Mouse (Mus musculus): ENCODE results near the gene Nod2. TPM values are rescaled to one million over a fixed set of nuclear protein-coding genes. Genes with fewer than 3 reads are reported as not detected.

The Nod2 gene
- polyA plus RNA-seq (2014; fragmentation: Illumina TruSeq; extraction: RNeasy Lipid Tissue Mini Kit (QIAGEN cat#74804); ENCODE audit: low read depth, low replicate concordance): 0.40 TPM

DNA sequence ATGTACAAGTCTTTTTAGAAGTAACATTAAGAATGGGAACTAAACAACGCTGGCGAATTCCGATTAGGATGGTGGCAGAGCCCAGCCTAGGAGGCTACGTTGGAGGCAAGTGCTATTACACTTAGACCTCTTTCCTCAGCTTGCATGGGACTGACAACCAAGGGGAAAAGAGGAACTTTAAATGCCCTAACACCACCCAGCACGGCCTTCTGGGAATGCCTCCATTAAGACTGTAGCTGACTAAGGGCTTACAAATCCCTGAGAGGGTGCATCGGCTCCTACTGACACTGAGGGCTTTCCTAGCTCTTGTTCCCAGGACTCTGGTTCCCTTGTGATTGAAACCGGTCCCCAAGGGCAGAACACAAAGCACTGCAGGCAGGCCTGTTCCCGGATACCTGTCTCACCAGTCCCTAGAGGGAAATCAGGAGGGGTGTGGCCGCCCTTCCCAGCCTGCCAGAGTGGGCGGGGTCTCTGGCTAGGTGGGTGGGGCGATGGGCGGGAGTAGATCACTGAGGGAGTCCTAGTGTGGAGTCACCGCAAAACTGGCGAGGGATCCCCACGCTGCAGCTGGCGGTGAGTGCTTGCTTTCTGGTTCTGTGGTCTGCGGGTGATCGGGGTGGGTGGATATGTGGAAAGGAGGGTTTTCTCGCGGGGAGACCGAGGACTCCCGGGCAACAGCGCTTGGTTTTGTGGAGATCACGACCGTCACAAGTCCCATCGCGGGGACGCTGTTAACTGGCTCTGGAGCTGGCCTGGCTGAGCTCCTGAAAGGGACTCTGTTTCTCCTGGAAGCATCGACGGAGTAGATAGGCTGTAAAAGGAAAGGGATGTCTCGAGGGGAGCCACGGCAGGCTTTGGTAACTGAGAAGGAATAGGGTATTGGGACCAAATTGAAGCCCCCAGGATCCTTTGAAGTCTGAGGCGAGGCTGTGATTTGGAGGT, at the start of gene Nod2:
Gene Nod2, plus strand, starts transcription at position 479 of the 942 bp plus-strand sequence.

DNA sequence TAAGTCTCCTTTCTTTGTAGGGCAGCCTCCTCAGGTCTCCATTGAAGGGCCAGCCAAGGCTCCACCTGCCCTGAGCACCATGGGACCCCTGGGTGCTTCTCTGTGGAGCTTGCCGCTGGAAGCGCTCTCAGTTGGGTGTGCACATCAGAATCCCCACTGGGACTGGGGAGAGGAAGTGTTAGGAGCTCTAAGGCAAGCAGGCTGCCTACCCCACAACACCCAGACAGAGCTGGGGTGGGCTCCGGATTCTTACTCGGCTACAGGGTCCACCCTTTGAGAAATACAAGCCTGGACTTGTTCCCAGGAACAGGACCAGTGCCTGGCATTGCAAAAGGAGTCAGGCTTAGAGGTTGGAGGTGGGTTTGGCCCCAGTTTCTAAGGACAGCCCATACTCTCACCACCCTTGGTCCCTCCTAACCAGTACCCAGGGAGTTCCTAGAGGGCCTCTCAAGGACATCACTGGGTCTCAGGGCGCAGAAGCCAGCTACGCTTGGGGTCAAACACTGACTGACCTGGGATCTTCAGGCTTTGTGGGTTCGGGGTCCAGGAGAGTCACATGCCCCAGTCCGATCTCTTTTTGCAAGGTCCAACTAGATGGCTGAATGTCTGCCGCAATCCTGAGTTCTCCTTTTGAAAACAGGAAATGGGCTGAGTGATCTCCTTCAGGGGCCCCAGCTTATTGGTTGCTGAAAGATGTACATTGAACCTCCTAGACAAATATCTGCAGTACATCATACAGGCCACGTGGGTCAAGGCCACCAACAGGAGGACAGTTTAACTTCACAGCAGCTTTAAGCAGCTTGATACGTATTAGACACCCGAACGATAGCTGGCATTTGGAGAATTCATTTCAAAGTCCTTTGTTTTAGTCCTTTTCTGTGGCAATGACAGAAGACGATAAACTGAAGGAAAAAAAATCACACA, 11.4 kb upstream of the Nod2 start, which contains the start of gene Snx20:
Gene Snx20, minus strand, starts transcription at position 655 of the 924 bp plus-strand sequence.

DNA sequence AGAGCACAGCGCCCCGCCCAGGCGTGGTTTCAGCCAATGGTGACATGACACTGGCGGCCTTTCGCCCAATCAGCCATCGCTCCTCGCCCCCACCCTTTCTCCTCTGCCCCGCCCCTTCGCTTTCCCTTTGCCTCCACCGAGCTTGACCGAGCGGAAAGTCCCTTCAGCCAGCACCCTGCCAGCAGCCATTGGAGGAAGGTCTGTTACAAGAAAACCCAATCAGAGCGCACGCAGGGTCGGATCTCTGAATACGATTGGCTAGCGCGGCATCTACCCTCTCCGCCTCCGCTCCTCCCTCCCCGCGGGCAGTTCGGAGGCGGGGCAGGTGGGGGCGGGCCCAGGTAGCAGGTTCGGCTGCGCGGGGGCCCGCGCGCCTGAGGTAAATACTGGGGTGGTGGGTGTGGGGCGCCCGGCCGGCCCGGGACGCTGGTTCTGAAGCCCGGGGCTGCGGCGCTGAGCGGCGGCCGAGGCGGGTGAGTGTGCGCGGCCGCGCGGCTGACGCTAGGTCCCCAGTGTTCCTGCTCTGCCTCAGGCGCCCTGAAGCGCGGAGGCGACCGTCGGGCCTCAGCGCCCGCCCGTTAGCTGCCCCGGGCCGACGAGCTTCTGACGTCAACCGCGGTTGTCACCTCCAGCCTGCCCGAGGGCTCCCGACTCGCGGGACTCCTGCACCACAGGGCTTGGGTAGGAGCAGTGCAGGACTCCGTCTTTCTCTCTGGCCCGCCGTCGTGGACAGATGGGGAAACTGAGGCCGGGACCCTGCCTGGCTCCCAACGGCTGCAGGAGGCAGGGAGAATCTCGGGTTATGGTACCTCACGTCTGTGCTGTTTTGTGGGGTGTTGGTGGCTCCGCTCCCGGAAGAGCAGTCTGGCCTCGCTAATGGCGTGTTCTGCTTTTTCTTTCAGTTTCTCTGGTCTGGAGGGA, 49.9 kb downstream of the Nod2 start, which contains the start of gene Cyld:
Gene Cyld, plus strand, starts transcription at position 308 of the 921 bp plus-strand sequence.

Other genes with a start within 250 kb of the Nod2 start
- 0.28 TPM for gene Nkd1, start 126.0 kb upstream of the Nod2 start, polyA plus RNA-seq (2014; fragmentation: Illumina TruSeq; extraction: RNeasy Lipid Tissue Mini Kit (QIAGEN cat#74804); ENCODE audit: low read depth, low replicate concordance)
- 0.44 TPM for gene Snx20, start 11.2 kb upstream of the Nod2 start, polyA plus RNA-seq (2014; fragmentation: Illumina TruSeq; extraction: RNeasy Lipid Tissue Mini Kit (QIAGEN cat#74804); ENCODE audit: low read depth, low replicate concordance)
- 66.9 TPM for gene Cyld, start 49.7 kb downstream of the Nod2 start, polyA plus RNA-seq (2014; fragmentation: Illumina TruSeq; extraction: RNeasy Lipid Tissue Mini Kit (QIAGEN cat#74804); ENCODE audit: low read depth, low replicate concordance)

Measured in kidney, adult 10 weeks (tissue).